Mouse (Mus musculus) megakaryocyte, embryonic 14.5 days (primary cell): ENCODE measurements around the gene Krt222.
"Not testable (repeated sequence)": the region's sequence is repeated elsewhere in the genome, so short reads cannot be mapped to it uniquely, and the experiment has no call there.

Source experiments
- FLI1 ChIP-seq: IDR thresholded peaks from 2 replicates; pipeline ENCODE4 v1.6.1; 2012; ENCODE audit warnings: low read length, inconsistent platforms, mixed read lengths
- GATA1 ChIP-seq: IDR thresholded peaks from 3 replicates; pipeline ENCODE4 v1.6.1; 2012; ENCODE audit warnings: mixed read lengths, low read length, inconsistent platforms, borderline replicate concordance

GRCm38 (mm10) chr11:99244519-99244918 lies 634 bp upstream of the Krt222 start:
- not testable (repeated sequence) for TF ChIP-seq GATA1, FLI1
